Mouse (Mus musculus) heart, embryonic 16.5 days (tissue): ENCODE measurements around the gene Colgalt1. TPM values are rescaled to one million over a fixed set of nuclear protein-coding genes. Genes with fewer than 3 reads are reported as not detected.

Source experiments
- ATAC-seq: fragments of 200-750 bp; cut with Nextera tagmentation; replicated peaks from 2 replicates; pipeline ENCODE4 v1.8.0; 2017; ENCODE audit warnings: moderate number of reproducible peaks; ENCODE audit not compliant: insufficient read depth, low FRiP score; ENCODE audit errors: extremely low read depth
- H3K27ac ChIP-seq: fragments of 300-500 bp; sonication (generic); 2 replicates; pipeline ENCODE4 v1.5.1; 2014; ENCODE audit warnings: mild to moderate bottlenecking, low read length, control low read depth, moderate library complexity
- H3K27me3 ChIP-seq: fragments of 300-500 bp; sonication (generic); 2 replicates; pipeline ENCODE4 v1.6.1; 2014; ENCODE audit warnings: low read length, mixed read lengths; ENCODE audit not compliant: control insufficient read depth, insufficient read depth
- H3K36me3 ChIP-seq: fragments of 300-500 bp; sonication (generic); 2 replicates; pipeline ENCODE4 v1.6.1; 2014; ENCODE audit not compliant: control insufficient read depth, insufficient read depth
- H3K4me1 ChIP-seq: fragments of 300-500 bp; sonication (generic); 2 replicates; pipeline ENCODE4 v1.6.1; 2014; ENCODE audit warnings: low read length, mixed read lengths; ENCODE audit not compliant: control insufficient read depth, insufficient read depth
- H3K4me2 ChIP-seq: fragments of 300-500 bp; sonication (generic); 2 replicates; pipeline ENCODE4 v1.6.1; 2014; ENCODE audit warnings: low read depth, mild to moderate bottlenecking, control low read depth, low read length
- H3K4me3 ChIP-seq: fragments of 300-500 bp; sonication (generic); 2 replicates; pipeline ENCODE4 v1.5.1; 2014; ENCODE audit warnings: mild to moderate bottlenecking, control low read depth, low read length
- H3K9ac ChIP-seq: fragments of 300-500 bp; sonication (generic); 2 replicates; pipeline ENCODE4 v1.6.1; 2014; ENCODE audit warnings: low read length, control low read depth
- H3K9me3 ChIP-seq: fragments of 300-500 bp; sonication (generic); replicated peaks from 2 replicates; pipeline ENCODE4 v1.6.1; 2016; ENCODE audit warnings: low read length; ENCODE audit not compliant: control insufficient read depth
- WGBS: fragments of 180-500 bp; shearing (Covaris S2); extraction: QIAGEN DNeasy Blood & Tissue Kit; methylation state at CpG from one replicate; pipeline ENCODE4 v1.1.7; 2014; 5-methylcytosine and 5-hydroxymethylcytosine counted together
- polyA plus RNA-seq: library from polyadenylated mRNA; unstranded; fragments of >200 nt; fragmentation: Nextera tagmentation; extraction: Ambion mirVana; gene quantifications from 2 replicates; pipeline ENCODE4 v1.2.1, GENCODE M21; 2015

Gene Colgalt1
- polyA plus RNA-seq, 1 experiment from 2014 or later = 54.4 TPM

DNA sequence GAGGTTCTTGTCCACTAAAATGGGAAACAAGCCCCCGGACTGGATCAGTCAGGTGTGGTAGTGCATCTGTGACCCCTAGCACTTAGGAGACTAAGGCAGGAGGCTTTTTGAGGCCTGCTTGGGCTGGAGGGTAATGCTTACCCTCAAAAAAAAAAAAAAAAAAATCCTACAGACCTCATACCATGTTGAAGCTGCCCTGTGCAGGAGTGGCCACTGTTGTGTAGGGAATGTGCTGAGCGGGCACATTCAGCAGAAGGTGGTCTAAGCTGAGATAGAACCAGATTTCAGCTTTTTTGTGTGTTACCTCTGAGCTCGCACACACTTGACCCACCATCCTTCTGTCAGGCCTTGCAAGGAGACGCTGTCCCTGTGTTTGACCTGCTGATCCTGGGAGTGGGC is 16.5 kb upstream of the Colgalt1 start:
- H3K27ac ChIP-seq = no peak overlapping the region
- H3K36me3 ChIP-seq = no peaks in the 10 kb centered on the region
- ATAC-seq = no peak
- no peak overlapping the region for H3K4me2 ChIP-seq
- H3K9ac ChIP-seq = no peak overlapping the region
- no peaks in the 10 kb centered on the region for H3K9me3 ChIP-seq
- WGBS = 95% methylated on average over 4 of the region's 4 CpGs
- no peak overlapping the region for H3K4me3 ChIP-seq
- H3K4me1 ChIP-seq = peaks cover 22% of the 10 kb centered on the region
- no peaks in the 10 kb centered on the region for H3K27me3 ChIP-seq

DNA sequence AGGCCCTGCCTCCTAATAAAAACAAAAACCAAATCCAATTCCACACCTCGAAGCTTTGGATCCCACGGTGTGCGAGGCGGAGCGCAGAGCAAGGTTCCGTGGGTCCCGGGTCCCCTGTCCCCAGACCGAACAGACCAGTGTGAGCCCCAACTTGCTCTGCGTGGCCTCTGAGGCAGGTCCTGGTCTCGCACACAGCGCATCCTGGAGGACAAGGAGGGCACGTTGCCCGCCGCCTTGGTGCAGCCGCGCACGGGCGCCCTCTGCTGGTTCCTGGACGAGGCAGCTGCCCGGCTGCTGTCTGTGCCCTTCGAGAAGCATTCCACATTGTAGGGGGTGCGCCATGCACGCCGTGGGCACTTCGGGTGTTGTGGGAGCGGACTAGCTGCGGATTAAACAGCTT is 14.9 kb upstream of the Colgalt1 start:
- ATAC-seq = 0 out of 2 replicates have a peak, but pooled peaks have one; percentile 5
- peaks cover 18% of the 10 kb centered on the region for H3K4me1 ChIP-seq
- no peak overlapping the region for H3K9ac ChIP-seq
- peaks cover 6% of the 10 kb centered on the region for H3K27me3 ChIP-seq
- H3K27ac ChIP-seq = no peak overlapping the region
- WGBS = 8% methylated on average over 27 of the region's 27 CpGs
- no peak overlapping the region for H3K4me2 ChIP-seq
- no peaks in the 10 kb centered on the region for H3K36me3 ChIP-seq
- no peaks in the 10 kb centered on the region for H3K9me3 ChIP-seq
- no peak overlapping the region for H3K4me3 ChIP-seq

- Histone ChIP-seq H3K4me2 (no peak overlapping the region), H3K27ac (no peak overlapping the region)
Measured at GRCm38 (mm10) chr8:71596384-71596783, 14.4 kb upstream of the Colgalt1 start.

GRCm38 (mm10) chr8:71596798-71597197 is 14.0 kb upstream of the Colgalt1 start:
- no peak for ATAC-seq
- no peak overlapping the region for H3K4me2 ChIP-seq
- WGBS = 70% methylated on average over 4 of the region's 4 CpGs

More at GRCm38 (mm10) chr8:71596384-71596783, 14.4 kb upstream of the Colgalt1 start:
- Histone ChIP-seq H3K4me1 (peaks cover 15% of the 10 kb centered on the region), H3K27me3 (peaks cover 7% of the 10 kb centered on the region), H3K9me3 (no peaks in the 10 kb centered on the region), H3K4me3 (no peak overlapping the region), H3K36me3 (no peaks in the 10 kb centered on the region), H3K9ac (no peak overlapping the region)
- 54% methylated on average over 6 of the region's 6 CpGs for WGBS
- ATAC-seq = no peak

GRCm38 (mm10) chr8:71597451-71597850 is 13.3 kb upstream of the Colgalt1 start, which contains the start of gene Fam129c:
Gene Fam129c (plus strand): TSS chr8:71597648.
- 81% methylated on average over 3 of the region's 3 CpGs for WGBS
- Histone ChIP-seq H3K36me3 (no peaks in the 10 kb centered on the region), H3K27ac (no peak within 1 kb of the TSS), H3K27me3 (peaks cover 18% of the 10 kb centered on the region), H3K4me2 (no peak within 1 kb of the TSS), H3K4me3 (no peak within 1 kb of the TSS), H3K4me1 (peaks cover 21% of the 10 kb centered on the region), H3K9me3 (no peaks in the 10 kb centered on the region), H3K9ac (no peak within 1 kb of the TSS)
- ATAC-seq = no peak

More at GRCm38 (mm10) chr8:71596798-71597197, 14.0 kb upstream of the Colgalt1 start:
- Histone ChIP-seq H3K4me3 (no peak overlapping the region), H3K9me3 (no peaks in the 10 kb centered on the region), H3K36me3 (no peaks in the 10 kb centered on the region), H3K27me3 (peaks cover 11% of the 10 kb centered on the region), H3K9ac (no peak overlapping the region), H3K27ac (no peak overlapping the region), H3K4me1 (peaks cover 15% of the 10 kb centered on the region)

GRCm38 (mm10) chr8:71598375-71598774 is 12.4 kb upstream of the Colgalt1 start:
- Histone ChIP-seq H3K27ac (no peak overlapping the region), H3K27me3 (peaks cover 23% of the 10 kb centered on the region), H3K9me3 (no peaks in the 10 kb centered on the region), H3K4me3 (no peak overlapping the region), H3K4me2 (no peak overlapping the region), H3K4me1 (peaks cover 22% of the 10 kb centered on the region), H3K36me3 (no peaks in the 10 kb centered on the region), H3K9ac (no peak overlapping the region)
- no peak for ATAC-seq

- no peak overlapping the region for H3K27ac ChIP-seq
- no peak overlapping the region for H3K9ac ChIP-seq
- no peaks in the 10 kb centered on the region for H3K9me3 ChIP-seq
- H3K4me1 ChIP-seq = peaks cover 20% of the 10 kb centered on the region
- H3K27me3 ChIP-seq = peaks cover 23% of the 10 kb centered on the region
- H3K4me2 ChIP-seq = no peak overlapping the region
- no peak for ATAC-seq
- no peak overlapping the region for H3K4me3 ChIP-seq
- H3K36me3 ChIP-seq = no peaks in the 10 kb centered on the region
- 89% methylated on average over 5 of the region's 5 CpGs for WGBS
Measured at GRCm38 (mm10) chr8:71598841-71599240, 12.0 kb upstream of the Colgalt1 start.

- WGBS = 4% methylated on average over 65 of the region's 65 CpGs
- Histone ChIP-seq H3K4me1 (peaks cover 16% of the 10 kb centered on the region), H3K27me3 (peaks cover 25% of the 10 kb centered on the region), H3K4me3 (peak overlapping the region; percentile 46), H3K9ac (peak overlapping the region; percentile 47), H3K36me3 (no peaks in the 10 kb centered on the region), H3K27ac (no peak overlapping the region), H3K4me2 (peak overlapping the region; percentile 61), H3K9me3 (no peaks in the 10 kb centered on the region)
- ATAC-seq = no peak; the same call in 1 of the 2 replicates
Measured at GRCm38 (mm10) chr8:71601939-71602665, 8.7 kb upstream of the Colgalt1 start.

DNA sequence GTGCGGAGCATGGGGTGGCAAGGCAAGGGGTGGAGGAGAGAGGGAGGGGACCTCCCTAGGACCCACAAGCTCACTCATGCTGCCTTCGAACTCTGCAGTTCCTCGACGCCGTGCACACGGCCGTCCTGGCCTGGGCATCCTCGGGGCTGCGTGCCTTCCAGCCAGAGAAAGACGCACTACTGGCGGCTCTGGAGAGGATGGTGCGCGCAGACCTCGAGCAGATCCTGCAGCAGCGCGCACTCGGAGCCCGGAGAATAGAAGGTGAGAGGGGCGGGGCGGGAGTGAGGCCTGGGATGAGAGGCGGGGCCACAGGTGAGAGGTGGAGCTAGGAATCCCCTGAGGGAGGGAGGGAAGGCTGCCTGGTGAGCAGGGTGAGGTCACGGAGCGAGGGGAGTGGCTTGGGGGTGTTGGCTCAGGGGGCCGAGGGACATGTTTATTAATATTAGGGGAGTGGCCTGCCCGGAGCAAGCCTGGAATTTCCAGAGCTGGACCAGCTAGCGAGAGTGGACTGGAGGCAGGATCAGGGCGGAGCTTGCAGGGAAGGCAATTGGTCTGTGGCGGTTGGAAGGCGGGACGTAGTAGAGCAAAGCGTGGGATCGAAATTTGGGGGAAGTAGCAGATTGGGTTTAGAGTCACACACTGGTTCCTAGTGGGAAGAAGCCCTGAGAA is 8.0 kb upstream of the Colgalt1 start:
- H3K4me1 ChIP-seq = peaks cover 16% of the 10 kb centered on the region
- H3K9me3 ChIP-seq = no peaks in the 10 kb centered on the region
- 1% methylated on average over 32 of the region's 32 CpGs for WGBS
- peaks cover 25% of the 10 kb centered on the region for H3K27me3 ChIP-seq
- H3K9ac ChIP-seq = peak overlapping the region; percentile 1; the same call in 1 of the 2 replicates
- H3K27ac ChIP-seq = no peak overlapping the region
- peak overlapping the region; percentile 61 for H3K4me2 ChIP-seq
- no peaks in the 10 kb centered on the region for H3K36me3 ChIP-seq
- peak overlapping the region; percentile 46 for H3K4me3 ChIP-seq
- peak; percentile 62 for ATAC-seq
